ENCODE assay signal across 25 mouse cellular contexts in genomic region chr1:160041264-160041775, GRCm38 (mm10). TPM values are rescaled to one million over a fixed set of nuclear protein-coding genes. Genes with fewer than 3 reads are reported as not detected.
DNase-seq lines count a peak whose midpoint lies in the region; ATAC-seq and TF ChIP-seq lines count a peak whose summit lies in the region.
"Had no signal": no experiment of that assay in that cellular context is flagged by ENCODE, and none has a peak within 500 bp of the region (broad histone marks: within the 10 kb centered on the region; RNA-seq: fewer than 3 reads in every experiment).

No protein-coding gene starts in this region.

- peaks cover 18% of the 10 kb centered on the region for H3K4me1 ChIP-seq in stomach, embryonic 16.5 days (ENCODE audit: control insufficient read depth, insufficient read depth, low read length)
- peaks cover 8% of the 10 kb centered on the region; the same call in 1 of the 2 replicates for H3K4me1 ChIP-seq in stomach, postnatal 0 days (replicated peaks; ENCODE audit: control insufficient read depth, insufficient read depth)
- H3K4me1 ChIP-seq in limb, embryonic 10.5 days, result peaks cover 9% of the 10 kb centered on the region; the same call in 1 of the 2 replicates
- peaks cover 8% of the 10 kb centered on the region for H3K4me1 ChIP-seq in forebrain, embryonic 12.5 days

- TF ChIP-seq EP300 in stomach, postnatal 0 days (optimal IDR thresholded peaks at IDR 0.05), result no peak

- DNase-seq in frontal cortex, postnatal 14 days (ENCODE audit: low spot score in 2 of 2), result no peak
- no peak for DNase-seq in stomach, postnatal 0 days (ENCODE audit: low spot score)
- peak; percentile 84 for DNase-seq in gonadal fat pad, adult 2 months (ENCODE audit: low read depth)
- DNase-seq in limb, embryonic 10.5 days (ENCODE audit: low spot score), result no peak
- DNase-seq: adrenal gland, adult 8-10 months; adrenal gland, postnatal 25 days; cerebellum, adult 11 months; gastrocnemius, postnatal 25 days; heart, adult 18-20 months; heart, postnatal 10 days; heart, postnatal 36 days had no signal

- no peaks in the 10 kb centered on the region for H3K27me3 ChIP-seq in stomach, embryonic 16.5 days (ENCODE audit: control insufficient read depth, insufficient read depth, low read length)
- no peaks in the 10 kb centered on the region for H3K27me3 ChIP-seq in stomach, postnatal 0 days (ENCODE audit: control insufficient read depth, insufficient read depth, low read length)
- H3K27me3 ChIP-seq in limb, embryonic 10.5 days (ENCODE audit: low read depth, poor library complexity, severe bottlenecking), result 0 out of 2 replicates have a peak, but pooled peaks cover 5% of the 10 kb centered on the region
- H3K27me3 ChIP-seq in forebrain, embryonic 12.5 days, result peaks cover 3% of the 10 kb centered on the region
- H3K27me3 ChIP-seq: embryonic facial prominence, embryonic 12.5 days; embryonic facial prominence, embryonic 15.5 days; forebrain, embryonic 13.5 days; heart, embryonic 12.5 days; heart, embryonic 15.5 days had no signal

- 0 out of 2 replicates have a peak overlapping the region, but pooled peaks have one; percentile 29 for H3K27ac ChIP-seq in stomach, embryonic 16.5 days (ENCODE audit: low read length)
- H3K27ac ChIP-seq in stomach, postnatal 0 days (replicated peaks), result no peak overlapping the region
- H3K27ac ChIP-seq in limb, embryonic 10.5 days, result no peak overlapping the region
- no peak overlapping the region for H3K27ac ChIP-seq in forebrain, embryonic 12.5 days
- H3K27ac ChIP-seq: embryonic facial prominence, embryonic 12.5 days; embryonic facial prominence, embryonic 15.5 days; forebrain, embryonic 13.5 days; heart, embryonic 15.5 days; hindbrain, embryonic 14.5 days; hindbrain, postnatal 0 days had no signal

- no peak for TF ChIP-seq CTCF in stomach, postnatal 0 days (IDR thresholded peaks at IDR 0.05; ENCODE audit: low read depth)

- H3K9ac ChIP-seq in stomach, embryonic 16.5 days (ENCODE audit: low read length), result no peak overlapping the region
- no peak overlapping the region for H3K9ac ChIP-seq in stomach, postnatal 0 days (ENCODE audit: low read length)
- H3K9ac ChIP-seq in forebrain, embryonic 12.5 days, result no peak overlapping the region
- H3K9ac ChIP-seq: embryonic facial prominence, embryonic 12.5 days; embryonic facial prominence, embryonic 15.5 days; forebrain, embryonic 13.5 days; heart, embryonic 12.5 days; heart, embryonic 15.5 days; hindbrain, embryonic 14.5 days had no signal

- 85% methylated on average over 7 of the region's 7 CpGs for WGBS in stomach, embryonic 16.5 days
- 87% methylated on average over 7 of the region's 7 CpGs for WGBS in stomach, postnatal 0 days
- WGBS in limb, embryonic 10.5 days, result 94% methylated on average over 7 of the region's 7 CpGs
- 94% methylated on average over 7 of the region's 7 CpGs for WGBS in forebrain, embryonic 12.5 days

- no peaks in the 10 kb centered on the region for H3K36me3 ChIP-seq in stomach, embryonic 16.5 days (ENCODE audit: control insufficient read depth, insufficient read depth, low read length)
- no peaks in the 10 kb centered on the region for H3K36me3 ChIP-seq in stomach, postnatal 0 days (ENCODE audit: control insufficient read depth, insufficient read depth, low read length)
- H3K36me3 ChIP-seq in limb, embryonic 10.5 days, result no peaks in the 10 kb centered on the region
- H3K36me3 ChIP-seq in forebrain, embryonic 12.5 days (replicated peaks), result no peaks in the 10 kb centered on the region
- H3K36me3 ChIP-seq: embryonic facial prominence, embryonic 12.5 days; embryonic facial prominence, embryonic 15.5 days; heart, embryonic 12.5 days; heart, embryonic 15.5 days had no signal

- H3K9me3 ChIP-seq in stomach, embryonic 16.5 days (replicated peaks; ENCODE audit: control insufficient read depth, low read length), result no peaks in the 10 kb centered on the region
- H3K9me3 ChIP-seq in stomach, postnatal 0 days (ENCODE audit: control insufficient read depth, low read length), result no peaks in the 10 kb centered on the region
- no peaks in the 10 kb centered on the region for H3K9me3 ChIP-seq in limb, embryonic 10.5 days (replicated peaks)
- no peaks in the 10 kb centered on the region for H3K9me3 ChIP-seq in forebrain, embryonic 12.5 days
- H3K9me3 ChIP-seq: embryonic facial prominence, embryonic 12.5 days; embryonic facial prominence, embryonic 15.5 days; forebrain, embryonic 13.5 days; heart, embryonic 12.5 days; heart, embryonic 15.5 days had no signal

- no peak overlapping the region for H3K4me2 ChIP-seq in stomach, embryonic 16.5 days (ENCODE audit: low read depth, low read length)
- no peak overlapping the region for H3K4me2 ChIP-seq in stomach, postnatal 0 days (replicated peaks; ENCODE audit: low read depth)
- no peak overlapping the region for H3K4me2 ChIP-seq in forebrain, embryonic 12.5 days
- H3K4me2 ChIP-seq: embryonic facial prominence, embryonic 12.5 days; embryonic facial prominence, embryonic 15.5 days; forebrain, embryonic 13.5 days; heart, embryonic 12.5 days; heart, embryonic 15.5 days; hindbrain, embryonic 14.5 days had no signal

- H3K4me3 ChIP-seq in stomach, embryonic 16.5 days (replicated peaks; ENCODE audit: low read length), result no peak overlapping the region
- no peak overlapping the region for H3K4me3 ChIP-seq in stomach, postnatal 0 days (ENCODE audit: low read depth, low read length)
- H3K4me3 ChIP-seq in limb, embryonic 10.5 days, result no peak overlapping the region
- no peak overlapping the region for H3K4me3 ChIP-seq in forebrain, embryonic 12.5 days (replicated peaks)
- H3K4me3 ChIP-seq: embryonic facial prominence, embryonic 12.5 days; embryonic facial prominence, embryonic 15.5 days; forebrain, embryonic 13.5 days; heart, embryonic 12.5 days; heart, embryonic 15.5 days had no signal

- peak; percentile 22; the same call in 1 of the 2 replicates for ATAC-seq in frontal cortex, adult (ENCODE audit: low TSS enrichment)
- no peak for ATAC-seq in stomach, embryonic 16.5 days (ENCODE audit: insufficient read depth, low FRiP score)
- no peak for ATAC-seq in stomach, postnatal 0 days (ENCODE audit: low FRiP score, low TSS enrichment)
- peak; percentile 28 for ATAC-seq in megakaryocyte progenitor cell, adult 5-6 weeks (replicated peaks; ENCODE audit: poor library complexity)
- no peak for ATAC-seq in forebrain, embryonic 12.5 days (ENCODE audit: low FRiP score)
- ATAC-seq: activated CD4-positive, CD25-positive, alpha-beta regulatory T cell, adult 4 months; forebrain, embryonic 13.5 days; forebrain, embryonic 16.5 days; hindbrain, postnatal 0 days; inflammation-experienced regulatory T-cells, adult 6 months had no signal

RNA-seq across cellular contexts. Expression of gene 4930523C07Rik, which starts 2.9 kb away (rescaled TPM):
- polyA plus RNA-seq in stomach, embryonic 16.5 days (2015; fragmentation: Nextera tagmentation; extraction: Ambion mirVana), result 24.3 and 30.1 TPM in 2 replicates
- polyA plus RNA-seq in stomach, postnatal 0 days (2015; fragmentation: Nextera tagmentation; extraction: Ambion mirVana), result 37.7 and 40.8 TPM in 2 replicates
- polyA plus RNA-seq in gonadal fat pad, adult 2 months (2012; rRNA removed), result 8.8 and 13.2 TPM in 2 replicates
- total RNA-seq in megakaryocyte progenitor cell, adult 5-6 weeks (2015), result 55.5 and 56.9 TPM in 2 replicates
- total RNA-seq in megakaryocyte progenitor cell, adult 5-6 weeks (2017), result 39.0 and 59.1 TPM in 2 replicates
- polyA plus RNA-seq in limb, embryonic 10.5 days (2016; fragmentation: Nextera tagmentation; extraction: Ambion mirVana), result 1.2 and 2.8 TPM in 2 replicates
- polyA plus RNA-seq in forebrain, embryonic 12.5 days (2016; fragmentation: Nextera tagmentation; extraction: Ambion mirVana), result 1.0 and 1.5 TPM in 2 replicates

Comparison
In these comparisons a context has a peak if more than half of its experiments do, and no peak if none do; other contexts are left out.
1. ATAC-seq: peak in frontal cortex, adult (single experiment) and megakaryocyte progenitor cell, adult 5-6 weeks (single experiment); none in stomach, embryonic 16.5 days (single experiment), stomach, postnatal 0 days (single experiment) and forebrain, embryonic 12.5 days (single experiment).